Mouse (Mus musculus): ENCODE measurements around the gene Ap4m1.

- TF ChIP-seq GATA1 (IDR thresholded peaks at IDR 0.05; ENCODE audit: borderline replicate concordance, low read length) (no peak), FLI1 (IDR thresholded peaks at IDR 0.05; ENCODE audit: low read length) (no peak)
Measured at GRCm38 (mm10) chr5:138225700-138226099, 53.9 kb downstream of the Ap4m1 start, which contains the start of gene Nxpe5.

All from megakaryocyte, embryonic 14.5 days (primary cell).